Mouse (Mus musculus): ENCODE measurements around the gene Gfpt1.

- no peak for TF ChIP-seq CTCF (IDR thresholded peaks at IDR 0.05)
- no peak for TF ChIP-seq EP300 (IDR thresholded peaks at IDR 0.05)
Measured at GRCm38 (mm10) chr6:87044895-87045294, 2.2 kb downstream of the Gfpt1 start.

Data from lung, postnatal 0 days (tissue).